Mouse (Mus musculus): ENCODE measurements around the gene Med27.

Med27 gene

GRCm38 (mm10) chr2:29563986-29564385, 217.4 kb downstream of the Med27 start:
- DNase-seq (ENCODE audit: low spot score in 2 of 2): peak in 1 of 2 experiments; percentile 45

- no peak for DNase-seq (ENCODE audit: low spot score in 2 of 2)
These were observed 219.2 kb downstream of the Med27 start for GRCm38 (mm10) chr2:29565570-29566433.

GRCm38 (mm10) chr2:29571921-29572700, 225.5 kb downstream of the Med27 start:
- DNase-seq (ENCODE audit: low spot score in 2 of 2): no peak

- DNase-seq (ENCODE audit: low spot score in 2 of 2): no peak
These were observed 226.3 kb downstream of the Med27 start for GRCm38 (mm10) chr2:29572811-29573427.

GRCm38 (mm10) chr2:29573591-29573990, 227.0 kb downstream of the Med27 start:
- no peak for DNase-seq (ENCODE audit: low spot score in 2 of 2)

GRCm38 (mm10) chr2:29574187-29574586, 227.6 kb downstream of the Med27 start:
- DNase-seq (ENCODE audit: low spot score in 2 of 2): no peak

Measured in frontal cortex, postnatal 10 days (tissue).